Mouse (Mus musculus) inflammation-experienced regulatory T-cells (primary cell): Measurements from ENCODE around the gene Sycp3. TPM values are rescaled to one million over a fixed set of nuclear protein-coding genes. Genes with fewer than 3 reads are reported as not detected.

Experiments
- polyA plus RNA-seq, 2 experiments: library from polyadenylated mRNA; unstranded; fragments of 100-300 nt; shearing (Covaris generic); gene quantifications; one replicate each; pipeline ENCODE4 v1.2.1; 2017

Gene Sycp3
- under 1 TPM in 1 of 2 experiments, not detected in 1; 0.18 TPM for polyA plus RNA-seq

GRCm38 (mm10) chr10:88459502-88459992 lies at the start of gene Sycp3:
Gene Sycp3 (plus strand): TSS chr10:88459569.

DNA sequence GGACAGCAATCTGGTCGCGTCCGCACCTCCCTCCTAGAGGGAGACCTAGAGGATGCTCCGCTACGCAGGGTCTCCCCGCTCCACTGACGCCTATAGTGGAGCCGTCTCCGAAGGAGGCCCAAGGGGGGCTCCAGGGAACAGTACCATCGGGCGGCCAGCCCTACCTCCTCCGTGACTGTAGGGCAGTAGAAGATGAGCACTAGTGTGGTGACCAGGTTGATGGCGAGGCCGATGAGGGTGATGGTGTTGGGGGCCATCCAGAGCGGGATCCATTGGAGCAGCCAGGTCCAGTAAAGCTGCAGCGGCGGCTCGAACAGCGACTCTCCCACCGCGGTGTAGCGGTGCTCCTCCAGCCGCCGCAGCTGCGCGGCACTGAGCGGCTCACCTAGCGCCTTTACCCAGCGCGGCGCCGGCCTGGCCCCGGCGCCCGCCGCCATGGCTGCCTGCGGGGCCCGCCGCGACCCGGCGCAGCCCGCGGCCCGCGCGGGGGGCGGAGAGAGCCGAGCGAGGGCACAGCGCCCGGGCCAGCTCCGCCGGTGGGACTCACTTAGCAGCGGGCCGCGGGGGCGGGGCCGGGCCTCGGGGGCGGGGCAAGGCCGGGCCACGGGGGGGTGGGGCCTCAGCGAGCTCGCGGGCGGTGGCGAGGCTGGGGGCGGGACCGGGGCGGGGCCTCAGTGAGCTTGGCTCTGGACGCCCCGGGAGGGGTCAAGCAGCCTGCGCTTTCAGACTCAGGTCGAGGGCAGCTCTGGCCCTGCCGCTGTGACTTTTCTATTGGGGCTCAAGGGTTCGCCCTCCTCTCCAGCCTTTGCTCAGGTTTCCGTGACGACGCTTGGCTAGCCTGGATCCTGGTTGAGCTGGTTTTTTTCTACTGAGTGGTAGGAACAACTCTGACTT lies 44.3 kb downstream of the Sycp3 start, which contains the start of gene Chpt1:
TSS of gene Chpt1 (minus strand) at position 653 of the 894 bp plus-strand sequence.

Other genes starting within 250 kb of the Sycp3 start
- gene Dram1, start 80.5 kb upstream of the Sycp3 start, polyA plus RNA-seq, result 1 to 10 TPM in 1 of 2 experiments, under 1 TPM in 1; 0.13 to 1.6 TPM
- gene Gnptab, start 80.4 kb upstream of the Sycp3 start, polyA plus RNA-seq, result 10 to 100 TPM; 15.5 to 26.9 TPM
- 10 to 100 TPM; 11.2 to 13.6 TPM for gene Chpt1, start 44.5 kb downstream of the Sycp3 start, polyA plus RNA-seq
- under 1 TPM; 0.27 to 0.36 TPM for gene Mybpc1, start 145.6 kb downstream of the Sycp3 start, polyA plus RNA-seq
- 1 to 10 TPM in 1 of 2 experiments, under 1 TPM in 1; 0.08 to 4.3 TPM for gene Spic, start 225.4 kb downstream of the Sycp3 start, polyA plus RNA-seq